Mouse (Mus musculus) embryonic facial prominence, embryonic 10.5 days (tissue): Measurements from ENCODE around the gene Trim28. TPM values are rescaled to one million over a fixed set of nuclear protein-coding genes. Genes with fewer than 3 reads are reported as not detected.

ENCODE experiments used
- DNase-seq: peaks from one replicate; pipeline ENCODE4 v3.0.0-alpha.2; 2017; ENCODE audit warnings: low spot score
- H3K27ac ChIP-seq: fragments of 300-500 bp; sonication (generic); replicated peaks from 2 replicates; pipeline ENCODE4 v1.5.1; 2016; ENCODE audit warnings: mild to moderate bottlenecking
- H3K27me3 ChIP-seq: fragments of 300-500 bp; sonication (generic); replicated peaks from 2 replicates; pipeline ENCODE4 v1.6.1; 2016; ENCODE audit warnings: low read depth, mild to moderate bottlenecking; ENCODE audit not compliant: poor library complexity, severe bottlenecking
- H3K36me3 ChIP-seq: fragments of 300-500 bp; sonication (generic); replicated peaks from 2 replicates; pipeline ENCODE4 v1.6.1; 2016; ENCODE audit warnings: mild to moderate bottlenecking, moderate library complexity
- H3K4me1 ChIP-seq: fragments of 300-500 bp; sonication (generic); 2 replicates; pipeline ENCODE4 v1.6.1; 2016
- H3K4me3 ChIP-seq: fragments of 300-500 bp; sonication (generic); 2 replicates; pipeline ENCODE4 v1.5.1; 2016; ENCODE audit warnings: mild to moderate bottlenecking, moderate library complexity
- H3K9me3 ChIP-seq: fragments of 300-500 bp; sonication (generic); 2 replicates; pipeline ENCODE4 v1.6.1; 2016; ENCODE audit warnings: mild to moderate bottlenecking
- WGBS: fragments of 180-500 bp; shearing (Covaris S2); methylation state at CpG from one replicate; pipeline ENCODE4 v1.1.7; 2016; 5-methylcytosine and 5-hydroxymethylcytosine counted together
- polyA plus RNA-seq: library from polyadenylated mRNA; unstranded; fragments of >200 nt; fragmentation: Nextera tagmentation; extraction: Ambion mirVana; gene quantifications from 2 replicates; pipeline ENCODE4 v1.2.1, GENCODE M21; 2016

Trim28 gene
- polyA plus RNA-seq, 1 experiment from 2014 or later: 468 TPM

GRCm38 (mm10) chr7:13006531-13006930 is 7.6 kb downstream of the Trim28 start:
- Histone ChIP-seq H3K36me3 (peaks cover 38% of the 10 kb centered on the region), H3K9me3 (peaks cover 5% of the 10 kb centered on the region; the same call in 1 of the 2 replicates), H3K27ac (no peak overlapping the region), H3K4me3 (no peak overlapping the region), H3K27me3 (peaks cover 27% of the 10 kb centered on the region), H3K4me1 (peaks cover 27% of the 10 kb centered on the region)
- 86% methylated on average over 10 of the region's 10 CpGs for WGBS
- DNase-seq: no peak

- WGBS: 39% methylated on average over 57 of the region's 57 CpGs
- Histone ChIP-seq H3K27ac (no peak overlapping the region), H3K4me1 (peaks cover 27% of the 10 kb centered on the region), H3K9me3 (peaks cover 5% of the 10 kb centered on the region; the same call in 1 of the 2 replicates), H3K36me3 (peaks cover 38% of the 10 kb centered on the region), H3K27me3 (peaks cover 27% of the 10 kb centered on the region), H3K4me3 (peak overlapping the region; percentile 44)
- DNase-seq: no peak
These were observed 8.6 kb downstream of the Trim28 start for GRCm38 (mm10) chr7:13007341-13008092.

GRCm38 (mm10) chr7:13009143-13010004 is 10.5 kb downstream of the Trim28 start:
- H3K27ac ChIP-seq: peak overlapping the region; percentile 95
- H3K9me3 ChIP-seq: peaks cover 5% of the 10 kb centered on the region; the same call in 1 of the 2 replicates
- peak; percentile 97 for DNase-seq
- WGBS: under 1% methylated on average over 42 of the region's 42 CpGs
- H3K36me3 ChIP-seq: peaks cover 35% of the 10 kb centered on the region
- H3K4me3 ChIP-seq: peak overlapping the region; percentile 75
- peaks cover 27% of the 10 kb centered on the region for H3K4me1 ChIP-seq
- peaks cover 27% of the 10 kb centered on the region for H3K27me3 ChIP-seq

- H3K4me3 ChIP-seq: peak within 1 kb of the TSS; percentile 75
- peak within 1 kb of the TSS; percentile 95 for H3K27ac ChIP-seq
- WGBS: 19% methylated on average over 26 of the region's 26 CpGs
- H3K4me1 ChIP-seq: peaks cover 27% of the 10 kb centered on the region
- DNase-seq: peak; percentile 26
- H3K27me3 ChIP-seq: peaks cover 27% of the 10 kb centered on the region
- H3K9me3 ChIP-seq: peaks cover 5% of the 10 kb centered on the region; the same call in 1 of the 2 replicates
- peaks cover 27% of the 10 kb centered on the region for H3K36me3 ChIP-seq
These were observed 11.3 kb downstream of the Trim28 start, which contains the start of gene Zbtb45 for GRCm38 (mm10) chr7:13010005-13010908. TSS of gene Zbtb45 (minus strand) at chr7:13010034.

GRCm38 (mm10) chr7:13013671-13014070 is 14.8 kb downstream of the Trim28 start:
- Histone ChIP-seq H3K36me3 (no peaks in the 10 kb centered on the region), H3K4me1 (peaks cover 10% of the 10 kb centered on the region), H3K4me3 (no peak overlapping the region), H3K27ac (no peak overlapping the region), H3K9me3 (no peaks in the 10 kb centered on the region), H3K27me3 (peaks cover under 1% of the 10 kb centered on the region; the same call in 1 of the 2 replicates)
- 60% methylated on average over 4 of the region's 4 CpGs for WGBS
- no peak for DNase-seq

GRCm38 (mm10) chr7:13014275-13014839 is 15.4 kb downstream of the Trim28 start:
- DNase-seq: no peak
- Histone ChIP-seq H3K27me3 (no peaks in the 10 kb centered on the region), H3K9me3 (no peaks in the 10 kb centered on the region), H3K4me3 (no peak overlapping the region), H3K27ac (no peak overlapping the region), H3K36me3 (no peaks in the 10 kb centered on the region), H3K4me1 (peaks cover 7% of the 10 kb centered on the region)
- 35% methylated on average over 6 of the region's 6 CpGs for WGBS

- no peak for DNase-seq
- no peaks in the 10 kb centered on the region for H3K27me3 ChIP-seq
- H3K4me1 ChIP-seq: peaks cover 5% of the 10 kb centered on the region
- no peaks in the 10 kb centered on the region for H3K36me3 ChIP-seq
- H3K27ac ChIP-seq: no peak overlapping the region
- H3K9me3 ChIP-seq: no peaks in the 10 kb centered on the region
- no peak overlapping the region for H3K4me3 ChIP-seq
- WGBS: 91% methylated on average over 1 of the region's 1 CpGs
These were observed 16.3 kb downstream of the Trim28 start for GRCm38 (mm10) chr7:13015217-13015616.

GRCm38 (mm10) chr7:13022773-13023535 is 24.0 kb downstream of the Trim28 start:
- H3K4me1 ChIP-seq: peaks cover 31% of the 10 kb centered on the region
- H3K27ac ChIP-seq: peak overlapping the region; percentile 99
- WGBS: 4% methylated on average over 31 of the region's 31 CpGs
- H3K36me3 ChIP-seq: peaks cover 30% of the 10 kb centered on the region
- H3K9me3 ChIP-seq: no peaks in the 10 kb centered on the region
- peak overlapping the region; percentile 99 for H3K4me3 ChIP-seq
- no peaks in the 10 kb centered on the region for H3K27me3 ChIP-seq
- peak; percentile 95 for DNase-seq

- Histone ChIP-seq H3K4me3 (peak overlapping the region; percentile 99), H3K9me3 (no peaks in the 10 kb centered on the region), H3K36me3 (peaks cover 41% of the 10 kb centered on the region), H3K4me1 (peaks cover 31% of the 10 kb centered on the region), H3K27me3 (no peaks in the 10 kb centered on the region), H3K27ac (peak overlapping the region; percentile 99)
- peak; percentile 98 for DNase-seq
- under 1% methylated on average over 86 of the region's 95 CpGs for WGBS
These were observed 25.2 kb downstream of the Trim28 start for GRCm38 (mm10) chr7:13023928-13024731.

GRCm38 (mm10) chr7:13024805-13025204 is 25.9 kb downstream of the Trim28 start:
- DNase-seq: peak; percentile 88
- H3K27ac ChIP-seq: peak overlapping the region; percentile 99
- peaks cover 31% of the 10 kb centered on the region for H3K4me1 ChIP-seq
- no peaks in the 10 kb centered on the region for H3K9me3 ChIP-seq
- peak overlapping the region; percentile 99 for H3K4me3 ChIP-seq
- no peaks in the 10 kb centered on the region for H3K27me3 ChIP-seq
- WGBS: under 1% methylated on average over 44 of the region's 44 CpGs
- peaks cover 48% of the 10 kb centered on the region for H3K36me3 ChIP-seq
